Mouse (Mus musculus): Measurements from ENCODE around the gene Ocel1. TPM values are rescaled to one million over a fixed set of nuclear protein-coding genes. Genes with fewer than 3 reads are reported as not detected.

The Ocel1 gene
- total and polyA plus RNA-seq, 3 experiments = 8.0 to 15.2 (median 12.4) TPM

GRCm38 (mm10) chr8:71351117-71351516 lies 20.0 kb upstream of the Ocel1 start:
- intact Hi-C loops (cut with DNase I) = no loop called here
- WGBS = 50% methylated on average over 3 of the region's 3 CpGs

GRCm38 (mm10) chr8:71351520-71351919 lies 19.6 kb upstream of the Ocel1 start:
- Histone ChIP-seq H3K9ac (ENCODE audit: low read depth, low read length) (no peak overlapping the region), H3K27ac (no peak overlapping the region), H3K4me3 (no peak overlapping the region), H3K79me2 (replicated peaks; ENCODE audit: control insufficient read depth, insufficient read depth, low read length) (no peaks in the 10 kb centered on the region), H3K36me3 (ENCODE audit: control insufficient read depth, insufficient read depth, low read length) (no peaks in the 10 kb centered on the region), H3K27me3 (ENCODE audit: control insufficient read depth, insufficient read depth, low read length) (no peaks in the 10 kb centered on the region), H3K4me1 (ENCODE audit: control insufficient read depth, insufficient read depth, low read length) (no peaks in the 10 kb centered on the region)
- no peak for DNase-seq
- WGBS = 90% methylated on average over 1 of the region's 1 CpGs
- intact Hi-C loops (cut with DNase I) = no loop called here
- no peak for TF ChIP-seq EP300 (IDR thresholded peaks at IDR 0.05; ENCODE audit: insufficient read depth, low read depth, low read length)
- no peak for TF ChIP-seq CTCF (IDR thresholded peaks at IDR 0.05)
- no peak for TF ChIP-seq POLR2A (IDR thresholded peaks at IDR 0.05; ENCODE audit: insufficient read depth, low read depth, low read length)

More at GRCm38 (mm10) chr8:71351117-71351516, 20.0 kb upstream of the Ocel1 start:
- Histone ChIP-seq H3K36me3 (ENCODE audit: control insufficient read depth, insufficient read depth, low read length) (no peaks in the 10 kb centered on the region), H3K4me1 (ENCODE audit: control insufficient read depth, insufficient read depth, low read length) (no peaks in the 10 kb centered on the region), H3K4me3 (no peak overlapping the region), H3K9ac (ENCODE audit: low read depth, low read length) (no peak overlapping the region), H3K27ac (no peak overlapping the region), H3K27me3 (ENCODE audit: control insufficient read depth, insufficient read depth, low read length) (no peaks in the 10 kb centered on the region), H3K79me2 (replicated peaks; ENCODE audit: control insufficient read depth, insufficient read depth, low read length) (no peaks in the 10 kb centered on the region)
- no peak for DNase-seq
- no peak for TF ChIP-seq POLR2A (IDR thresholded peaks at IDR 0.05; ENCODE audit: insufficient read depth, low read depth, low read length)
- TF ChIP-seq CTCF (IDR thresholded peaks at IDR 0.05) = no peak
- TF ChIP-seq EP300 (IDR thresholded peaks at IDR 0.05; ENCODE audit: insufficient read depth, low read depth, low read length) = no peak

GRCm38 (mm10) chr8:71358026-71358425 lies 13.1 kb upstream of the Ocel1 start:
- H3K27ac ChIP-seq = no peak overlapping the region
- H3K36me3 ChIP-seq (ENCODE audit: control insufficient read depth, insufficient read depth, low read length) = no peaks in the 10 kb centered on the region
- H3K79me2 ChIP-seq (replicated peaks; ENCODE audit: control insufficient read depth, insufficient read depth, low read length) = no peaks in the 10 kb centered on the region
- no peak overlapping the region for H3K9ac ChIP-seq (ENCODE audit: low read depth, low read length)
- DNase-seq = no peak
- H3K4me3 ChIP-seq = no peak overlapping the region
- TF ChIP-seq POLR2A (IDR thresholded peaks at IDR 0.05; ENCODE audit: insufficient read depth, low read depth, low read length) = no peak
- no peak for TF ChIP-seq EP300 (IDR thresholded peaks at IDR 0.05; ENCODE audit: insufficient read depth, low read depth, low read length)
- TF ChIP-seq CTCF (IDR thresholded peaks at IDR 0.05) = no peak
- no peaks in the 10 kb centered on the region for H3K27me3 ChIP-seq (ENCODE audit: control insufficient read depth, insufficient read depth, low read length)
- intact Hi-C loops (cut with DNase I) = no loop called here
- WGBS = 90% methylated on average over 3 of the region's 3 CpGs
- H3K4me1 ChIP-seq (ENCODE audit: control insufficient read depth, insufficient read depth, low read length) = no peaks in the 10 kb centered on the region

- peak; percentile 93 to 96 for DNase-seq
- H3K4me1 ChIP-seq (ENCODE audit: control insufficient read depth, insufficient read depth, low read length) = peaks cover 5% of the 10 kb centered on the region
- no peaks in the 10 kb centered on the region for H3K79me2 ChIP-seq (replicated peaks; ENCODE audit: control insufficient read depth, insufficient read depth, low read length)
- H3K4me3 ChIP-seq = peak within 1 kb of the TSS; percentile 91
- H3K9ac ChIP-seq (ENCODE audit: low read depth, low read length) = peak within 1 kb of the TSS; percentile 79
- H3K27ac ChIP-seq = peak within 1 kb of the TSS; percentile 99
- no peaks in the 10 kb centered on the region for H3K36me3 ChIP-seq (ENCODE audit: control insufficient read depth, insufficient read depth, low read length)
- intact Hi-C loops (cut with DNase I) = loop anchor here (2.0 kb wide), 1 partner anchor 94 kb away; the partner anchor contains the start of genes Haus8 and Myo9b
- under 1% methylated on average over 56 of the region's 56 CpGs for WGBS
- H3K27me3 ChIP-seq (ENCODE audit: control insufficient read depth, insufficient read depth, low read length) = no peaks in the 10 kb centered on the region
- peak; percentile 69; the same call in 1 of the 2 replicates for TF ChIP-seq EP300 (IDR thresholded peaks at IDR 0.05; ENCODE audit: insufficient read depth, low read depth, low read length)
- peak; percentile 81 for TF ChIP-seq POLR2A (IDR thresholded peaks at IDR 0.05; ENCODE audit: insufficient read depth, low read depth, low read length)
- no peak for TF ChIP-seq CTCF (IDR thresholded peaks at IDR 0.05)
These were observed 4.1 kb upstream of the Ocel1 start, which contains the start of gene Use1 for GRCm38 (mm10) chr8:71366771-71367528. Use1 (plus strand) TSS chr8:71366848.

- TF ChIP-seq CTCF (IDR thresholded peaks at IDR 0.05) (no peak), EP300 (IDR thresholded peaks at IDR 0.05; ENCODE audit: insufficient read depth, low read depth, low read length) (no peak), POLR2A (IDR thresholded peaks at IDR 0.05; ENCODE audit: insufficient read depth, low read depth, low read length) (peak; percentile 58)
- 23% methylated on average over 17 of the region's 17 CpGs for WGBS
- H3K27me3 ChIP-seq (ENCODE audit: control insufficient read depth, insufficient read depth, low read length) = no peaks in the 10 kb centered on the region
- peak overlapping the region; percentile 91 for H3K4me3 ChIP-seq
- no peaks in the 10 kb centered on the region for H3K36me3 ChIP-seq (ENCODE audit: control insufficient read depth, insufficient read depth, low read length)
- H3K79me2 ChIP-seq (replicated peaks; ENCODE audit: control insufficient read depth, insufficient read depth, low read length) = no peaks in the 10 kb centered on the region
- peak overlapping the region; percentile 79 for H3K9ac ChIP-seq (ENCODE audit: low read depth, low read length)
- peak overlapping the region; percentile 99 for H3K27ac ChIP-seq
- peaks cover 5% of the 10 kb centered on the region for H3K4me1 ChIP-seq (ENCODE audit: control insufficient read depth, insufficient read depth, low read length)
- no peak for DNase-seq
- intact Hi-C loops (cut with DNase I) = loop anchor here (2.0 kb wide), 1 partner anchor 95 kb away; the partner anchor contains the start of genes Haus8 and Myo9b
These were observed 3.4 kb upstream of the Ocel1 start for GRCm38 (mm10) chr8:71367529-71368176.

GRCm38 (mm10) chr8:71368366-71368765 lies 2.7 kb upstream of the Ocel1 start:
- intact Hi-C loops (cut with DNase I) = no loop called here
- Histone ChIP-seq H3K36me3 (ENCODE audit: control insufficient read depth, insufficient read depth, low read length) (no peaks in the 10 kb centered on the region), H3K27ac (peak overlapping the region; percentile 99), H3K9ac (ENCODE audit: low read depth, low read length) (no peak overlapping the region), H3K27me3 (ENCODE audit: control insufficient read depth, insufficient read depth, low read length) (no peaks in the 10 kb centered on the region), H3K4me1 (ENCODE audit: control insufficient read depth, insufficient read depth, low read length) (peaks cover 5% of the 10 kb centered on the region), H3K4me3 (no peak overlapping the region), H3K79me2 (replicated peaks; ENCODE audit: control insufficient read depth, insufficient read depth, low read length) (no peaks in the 10 kb centered on the region)
- no peak for DNase-seq
- no peak for TF ChIP-seq POLR2A (IDR thresholded peaks at IDR 0.05; ENCODE audit: insufficient read depth, low read depth, low read length)
- TF ChIP-seq CTCF (IDR thresholded peaks at IDR 0.05) = no peak
- TF ChIP-seq EP300 (IDR thresholded peaks at IDR 0.05; ENCODE audit: insufficient read depth, low read depth, low read length) = no peak

Data from heart, adult 2 months (tissue).